Mouse (Mus musculus): ENCODE data around the gene Mia3. TPM values are rescaled to one million over a fixed set of nuclear protein-coding genes. Genes with fewer than 3 reads are reported as not detected.
"Not testable (repeated sequence)": the region's sequence is repeated elsewhere in the genome, so short reads cannot be mapped to it uniquely, and the experiment has no call there.

Gene Mia3
- polyA plus RNA-seq (2012; rRNA removed), result 101 and 105 TPM in 2 replicates

GRCm38 (mm10) chr1:183369427-183370014 is at the start of gene Mia3:
Gene Mia3, minus strand, starts transcription at chr1:183369553.
- WGBS, result under 1% methylated on average over 49 of the region's 51 CpGs
- H3K27me3 ChIP-seq (ENCODE audit: control insufficient read depth, insufficient read depth, low read length), result no peaks in the 10 kb centered on the region

GRCm38 (mm10) chr1:183417873-183418272 is 48.5 kb upstream of the Mia3 start, which contains the start of gene Hhipl2:
Gene Hhipl2, plus strand, starts transcription at chr1:183418215.
- H3K4me3 ChIP-seq (ENCODE audit: control insufficient read depth, insufficient read depth, low read length), result no peak within 1 kb of the TSS
- H3K27me3 ChIP-seq (ENCODE audit: control insufficient read depth, insufficient read depth, low read length), result no peaks in the 10 kb centered on the region
- no peaks in the 10 kb centered on the region for H3K36me3 ChIP-seq (ENCODE audit: control insufficient read depth, insufficient read depth, low read length)
- TF ChIP-seq POLR2A (IDR thresholded peaks at IDR 0.05; ENCODE audit: control insufficient read depth, extremely low read depth, insufficient read depth, low read length, poor library complexity), result no peak
- TF ChIP-seq CTCF (IDR thresholded peaks at IDR 0.05; ENCODE audit: borderline replicate concordance, control insufficient read depth, extremely low read depth, insufficient read depth, low read length, poor library complexity), result no peak
- DNase-seq, result no peak
- 93% methylated on average over 12 of the region's 12 CpGs for WGBS
- H3K27ac ChIP-seq (ENCODE audit: control insufficient read depth, insufficient read depth, low read length), result peak within 1 kb of the TSS; percentile 98
- peaks cover 43% of the 10 kb centered on the region for H3K4me1 ChIP-seq (replicated peaks; ENCODE audit: control insufficient read depth, insufficient read depth, low read length)

More at GRCm38 (mm10) chr1:183369427-183370014, at the start of gene Mia3:
- no peak for TF ChIP-seq CTCF (IDR thresholded peaks at IDR 0.05; ENCODE audit: borderline replicate concordance, control insufficient read depth, extremely low read depth, insufficient read depth, low read length, poor library complexity)
- TF ChIP-seq POLR2A (IDR thresholded peaks at IDR 0.05; ENCODE audit: control insufficient read depth, extremely low read depth, insufficient read depth, low read length, poor library complexity), result peak; percentile 83
- no peak within 1 kb of the TSS for H3K27ac ChIP-seq (ENCODE audit: control insufficient read depth, insufficient read depth, low read length)
- H3K4me3 ChIP-seq (ENCODE audit: control insufficient read depth, insufficient read depth, low read length), result peak within 1 kb of the TSS; percentile 87
- peaks cover 15% of the 10 kb centered on the region for H3K4me1 ChIP-seq (replicated peaks; ENCODE audit: control insufficient read depth, insufficient read depth, low read length)
- peak; percentile 94 for DNase-seq
- peaks cover 8% of the 10 kb centered on the region; the same call in 1 of the 2 replicates for H3K36me3 ChIP-seq (ENCODE audit: control insufficient read depth, insufficient read depth, low read length)

GRCm38 (mm10) chr1:183414081-183414727 is 44.9 kb upstream of the Mia3 start:
- Histone ChIP-seq H3K4me3 (ENCODE audit: control insufficient read depth, insufficient read depth, low read length) (no peak overlapping the region), H3K27ac (ENCODE audit: control insufficient read depth, insufficient read depth, low read length) (no peak overlapping the region), H3K4me1 (replicated peaks; ENCODE audit: control insufficient read depth, insufficient read depth, low read length) (peaks cover 27% of the 10 kb centered on the region), H3K36me3 (ENCODE audit: control insufficient read depth, insufficient read depth, low read length) (peaks cover 18% of the 10 kb centered on the region), H3K27me3 (ENCODE audit: control insufficient read depth, insufficient read depth, low read length) (no peaks in the 10 kb centered on the region)
- no peak for DNase-seq
- TF ChIP-seq CTCF (IDR thresholded peaks at IDR 0.05; ENCODE audit: borderline replicate concordance, control insufficient read depth, extremely low read depth, insufficient read depth, low read length, poor library complexity), result no peak
- TF ChIP-seq POLR2A (IDR thresholded peaks at IDR 0.05; ENCODE audit: control insufficient read depth, extremely low read depth, insufficient read depth, low read length, poor library complexity), result no peak
- 92% methylated on average over 15 of the region's 15 CpGs for WGBS

GRCm38 (mm10) chr1:183403396-183403795 is 34.0 kb upstream of the Mia3 start:
- peaks cover 61% of the 10 kb centered on the region for H3K36me3 ChIP-seq (ENCODE audit: control insufficient read depth, insufficient read depth, low read length)
- no peak overlapping the region for H3K27ac ChIP-seq (ENCODE audit: control insufficient read depth, insufficient read depth, low read length)
- no peak for TF ChIP-seq POLR2A (IDR thresholded peaks at IDR 0.05; ENCODE audit: control insufficient read depth, extremely low read depth, insufficient read depth, low read length, poor library complexity)
- TF ChIP-seq CTCF (IDR thresholded peaks at IDR 0.05; ENCODE audit: borderline replicate concordance, control insufficient read depth, extremely low read depth, insufficient read depth, low read length, poor library complexity), result no peak
- H3K27me3 ChIP-seq (ENCODE audit: control insufficient read depth, insufficient read depth, low read length), result no peaks in the 10 kb centered on the region
- WGBS, result 96% methylated on average over 3 of the region's 3 CpGs
- H3K4me1 ChIP-seq (replicated peaks; ENCODE audit: control insufficient read depth, insufficient read depth, low read length), result no peaks in the 10 kb centered on the region
- DNase-seq, result no peak
- H3K4me3 ChIP-seq (ENCODE audit: control insufficient read depth, insufficient read depth, low read length), result no peak overlapping the region

GRCm38 (mm10) chr1:183388426-183389406 is 19.4 kb upstream of the Mia3 start, which contains the start of gene Taf1a:
Gene Taf1a, plus strand, starts transcription at chr1:183388981.
- H3K4me1 ChIP-seq (replicated peaks; ENCODE audit: control insufficient read depth, insufficient read depth, low read length), result peaks cover 10% of the 10 kb centered on the region
- no peaks in the 10 kb centered on the region for H3K27me3 ChIP-seq (ENCODE audit: control insufficient read depth, insufficient read depth, low read length)
- H3K4me3 ChIP-seq (ENCODE audit: control insufficient read depth, insufficient read depth, low read length), result peak within 1 kb of the TSS; percentile 59
- 6% methylated on average over 44 of the region's 44 CpGs for WGBS
- peaks cover 4% of the 10 kb centered on the region; the same call in 1 of the 2 replicates for H3K36me3 ChIP-seq (ENCODE audit: control insufficient read depth, insufficient read depth, low read length)
- peak; percentile 63 for TF ChIP-seq POLR2A (IDR thresholded peaks at IDR 0.05; ENCODE audit: control insufficient read depth, extremely low read depth, insufficient read depth, low read length, poor library complexity)
- TF ChIP-seq CTCF (IDR thresholded peaks at IDR 0.05; ENCODE audit: borderline replicate concordance, control insufficient read depth, extremely low read depth, insufficient read depth, low read length, poor library complexity), result peak; percentile 57; the same call in 1 of the 2 replicates
- H3K27ac ChIP-seq (ENCODE audit: control insufficient read depth, insufficient read depth, low read length), result no peak within 1 kb of the TSS
- peak; percentile 92 for DNase-seq

GRCm38 (mm10) chr1:183387421-183387820 is 18.1 kb upstream of the Mia3 start:
- H3K36me3 ChIP-seq (ENCODE audit: control insufficient read depth, insufficient read depth, low read length); H3K4me1 ChIP-seq (replicated peaks; ENCODE audit: control insufficient read depth, insufficient read depth, low read length); H3K27me3 ChIP-seq (ENCODE audit: control insufficient read depth, insufficient read depth, low read length); H3K4me3 ChIP-seq (ENCODE audit: control insufficient read depth, insufficient read depth, low read length); H3K27ac ChIP-seq (ENCODE audit: control insufficient read depth, insufficient read depth, low read length); DNase-seq: not testable (repeated sequence)
- 96% methylated on average over 3 of the region's 3 CpGs for WGBS
